Mouse (Mus musculus): ENCODE data around the gene Etv6.

Gene Etv6

DNA sequence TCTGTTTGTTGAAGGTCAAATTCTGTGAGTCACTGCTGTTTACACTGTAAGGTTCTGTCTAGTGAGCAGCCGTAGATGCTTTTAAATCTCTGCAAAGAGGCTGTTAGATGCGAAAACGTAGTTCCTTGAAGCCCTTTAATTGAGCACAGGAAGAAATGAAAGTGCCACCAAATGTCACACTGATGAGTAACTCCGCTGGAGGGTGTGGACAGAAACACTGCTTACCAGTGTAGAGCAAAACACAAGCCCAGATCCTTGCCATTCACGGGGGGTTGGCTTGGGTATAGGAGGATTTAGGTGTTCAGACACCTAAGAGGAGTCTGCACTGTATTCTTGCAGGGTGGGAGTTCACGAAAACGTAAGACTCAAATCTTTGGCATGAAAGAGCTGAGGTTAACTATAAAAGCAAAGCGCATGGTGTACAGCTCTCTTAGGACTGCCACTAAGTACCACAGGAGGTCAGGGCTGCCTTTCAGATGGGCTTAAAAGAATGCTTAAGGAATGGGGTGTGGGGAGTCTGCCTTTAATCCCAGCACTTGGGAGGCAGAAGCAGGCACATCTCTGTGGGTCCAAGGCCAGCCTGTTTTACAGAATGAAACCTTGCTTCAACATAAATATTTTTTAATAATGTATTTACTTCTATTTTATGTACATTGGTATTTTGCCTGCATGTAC is 216.7 kb downstream of the Etv6 start:
- no peak for DNase-seq (ENCODE audit: low spot score)

- DNase-seq (ENCODE audit: low spot score) = no peak
Measured at GRCm38 (mm10) chr6:134256369-134256768, 220.9 kb downstream of the Etv6 start.

- no peak for DNase-seq (ENCODE audit: low spot score)
Measured at GRCm38 (mm10) chr6:134259913-134260312, 224.4 kb downstream of the Etv6 start.

- DNase-seq (ENCODE audit: low spot score) = no peak
Measured at GRCm38 (mm10) chr6:134261904-134262303, 226.4 kb downstream of the Etv6 start.

- no peak for DNase-seq (ENCODE audit: low spot score)
Measured at GRCm38 (mm10) chr6:134262383-134262782, 226.9 kb downstream of the Etv6 start.

GRCm38 (mm10) chr6:134262911-134263607 is 227.6 kb downstream of the Etv6 start:
- DNase-seq (ENCODE audit: low spot score) = no peak

DNA sequence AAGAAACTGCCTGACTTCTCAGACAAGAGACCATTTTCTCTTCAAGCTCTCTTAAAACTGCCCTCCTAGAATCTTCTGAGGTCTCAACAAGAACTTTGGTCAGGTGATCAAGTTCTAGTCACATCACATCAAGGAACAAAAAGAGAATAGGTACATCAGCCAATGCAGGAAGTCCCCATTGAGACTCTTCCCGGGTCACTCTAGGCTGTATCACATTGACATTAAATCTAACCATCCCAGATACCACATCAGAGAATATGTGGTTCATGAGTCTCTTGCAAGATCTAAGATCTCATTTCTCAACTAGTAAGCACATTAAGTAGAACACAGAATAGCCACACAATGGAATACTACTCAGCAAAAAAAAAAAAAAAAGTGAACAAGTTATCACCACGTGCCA is 238.4 kb downstream of the Etv6 start:
- DNase-seq (ENCODE audit: low spot score) = no peak

DNA sequence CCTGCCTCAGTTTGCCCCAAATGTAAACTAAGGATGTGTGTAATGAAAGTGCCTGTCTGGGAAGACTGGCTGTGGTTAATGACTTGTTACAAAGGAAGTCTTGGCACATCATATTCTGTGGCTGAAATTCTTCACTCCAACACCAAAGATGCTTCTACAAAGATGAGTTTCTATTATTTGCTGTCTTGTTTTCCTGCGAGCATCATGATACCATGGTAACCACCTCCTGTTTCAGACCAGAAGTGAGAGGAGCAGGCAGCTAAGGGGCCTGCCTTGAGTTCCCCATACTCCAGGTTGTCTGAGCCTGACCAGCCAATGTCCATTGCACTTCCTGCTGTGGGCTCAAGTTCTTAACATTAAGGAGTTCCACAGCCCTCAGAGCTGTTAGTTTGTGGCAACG is 241.5 kb downstream of the Etv6 start:
- no peak for DNase-seq (ENCODE audit: low spot score)

DNA sequence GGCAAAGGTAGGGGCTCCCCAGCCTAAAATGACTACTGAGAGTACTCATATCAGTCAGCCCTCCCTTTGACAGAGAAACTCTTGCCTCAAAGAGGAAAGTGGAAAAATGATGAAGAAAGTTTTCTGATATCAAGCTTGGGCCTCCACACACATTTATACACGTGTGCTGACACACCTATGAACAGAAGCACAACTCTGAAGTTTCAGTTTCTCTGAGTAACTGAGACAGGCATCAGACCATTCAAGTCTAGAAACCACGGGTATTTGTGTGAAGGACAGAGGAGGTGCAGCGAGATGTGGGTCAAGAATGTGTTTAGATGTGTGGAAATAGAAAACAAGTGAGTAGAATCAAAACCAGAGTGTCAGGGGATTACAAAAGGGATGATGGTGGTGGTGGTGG is 246.6 kb downstream of the Etv6 start:
- no peak for DNase-seq (ENCODE audit: low spot score)

- no peak for DNase-seq (ENCODE audit: low spot score)
Measured at GRCm38 (mm10) chr6:134291823-134292222, 256.3 kb downstream of the Etv6 start.

- no peak for DNase-seq (ENCODE audit: low spot score)
Measured at GRCm38 (mm10) chr6:134292404-134292803, 256.9 kb downstream of the Etv6 start.

- DNase-seq (ENCODE audit: low spot score) = no peak
Measured at GRCm38 (mm10) chr6:134293615-134294508, 258.4 kb downstream of the Etv6 start.

DNA sequence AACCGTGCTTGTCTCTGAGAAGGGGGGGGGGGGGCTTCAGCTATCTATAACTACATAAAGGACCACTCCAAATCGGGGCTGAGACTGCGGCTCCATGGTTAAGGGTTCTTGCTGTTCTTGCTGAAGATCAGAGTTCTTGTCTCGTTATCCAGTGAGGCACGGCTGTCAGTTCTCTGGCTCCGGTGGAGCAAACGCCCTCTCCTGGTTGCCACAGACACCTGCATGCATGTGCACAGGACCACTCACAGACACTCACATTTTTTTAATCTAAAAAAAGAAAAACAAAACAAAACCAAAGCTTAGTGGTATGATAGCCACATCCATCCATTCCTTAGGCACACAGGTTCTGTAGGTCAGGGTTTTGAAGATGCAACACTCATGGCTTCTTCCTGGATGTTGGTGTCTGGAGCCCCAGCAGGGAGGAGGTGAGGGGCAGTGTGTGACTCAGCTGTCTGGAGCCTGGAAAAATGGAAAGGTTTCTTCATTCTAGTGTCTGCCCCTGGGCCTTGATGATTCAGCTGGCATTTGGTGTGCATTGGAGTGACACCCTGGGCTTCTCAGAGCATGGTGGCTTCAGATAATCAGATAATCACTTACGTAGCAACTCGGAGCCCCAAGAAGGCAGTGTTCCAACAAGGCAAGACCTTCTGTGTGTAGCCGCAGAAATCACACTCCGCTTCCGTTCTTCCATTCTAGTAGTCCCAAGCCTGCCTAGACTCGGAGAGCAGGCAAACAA is 262.6 kb downstream of the Etv6 start:
- DNase-seq (ENCODE audit: low spot score) = no peak

DNA sequence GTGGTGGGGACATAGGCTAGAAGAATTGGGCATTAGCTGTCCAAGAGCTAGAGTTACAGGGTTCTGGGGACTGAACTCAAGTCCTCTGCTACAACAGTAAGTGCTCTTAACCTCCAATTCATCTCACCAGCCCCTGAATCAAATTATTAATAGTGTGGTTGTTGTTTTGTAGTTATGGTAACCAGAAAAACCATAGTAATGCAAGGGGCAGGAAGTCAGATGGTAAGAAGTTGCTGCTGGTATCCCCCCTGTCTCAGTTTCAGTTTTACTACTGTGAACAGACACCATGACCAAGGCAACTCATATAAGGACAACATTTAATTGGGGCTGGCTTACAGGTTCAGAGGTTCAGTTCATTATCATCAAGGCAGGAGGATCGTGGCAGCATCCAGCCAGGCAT is 266.5 kb downstream of the Etv6 start:
- no peak for DNase-seq (ENCODE audit: low spot score)

DNA sequence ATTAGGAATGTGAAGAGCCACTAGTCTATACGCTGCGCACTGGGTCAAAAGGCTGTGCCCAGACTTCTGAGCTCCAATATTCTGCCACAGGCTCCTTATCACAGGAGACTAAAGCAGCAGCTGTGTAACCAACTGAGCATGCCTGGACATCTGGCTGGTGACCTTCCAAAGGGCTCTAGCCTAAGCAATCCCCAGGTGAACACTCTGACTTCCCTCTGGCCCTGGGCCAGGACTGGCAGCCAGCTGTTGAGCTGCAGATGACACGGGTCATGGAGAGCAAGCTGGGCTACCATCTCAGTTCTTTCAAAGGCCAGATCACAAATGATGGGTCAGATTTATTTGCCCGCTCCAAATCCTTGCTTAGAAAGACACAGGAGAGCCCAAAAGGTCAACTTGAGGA is 275.8 kb downstream of the Etv6 start:
- DNase-seq (ENCODE audit: low spot score) = no peak

DNA sequence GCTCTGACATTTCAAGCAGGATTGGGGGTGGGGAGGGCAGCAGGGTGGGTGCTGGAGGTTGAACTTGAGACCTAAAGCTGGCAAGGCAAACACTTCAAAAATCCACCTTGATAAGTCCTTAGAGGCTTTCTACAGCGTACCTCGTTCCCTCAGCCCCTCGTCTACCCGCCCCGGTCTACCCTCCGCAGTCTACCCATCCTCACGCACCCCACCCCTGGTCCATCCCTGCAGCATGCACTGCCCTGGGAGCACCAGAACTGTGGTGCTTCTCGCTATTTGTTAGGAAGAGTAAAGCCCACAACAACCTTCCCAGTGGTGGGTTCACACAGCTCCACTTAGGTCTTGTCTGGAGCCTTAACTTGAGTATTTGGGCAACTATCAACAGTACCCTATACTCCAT is 277.1 kb downstream of the Etv6 start:
- no peak for DNase-seq (ENCODE audit: low spot score)

GRCm38 (mm10) chr6:134317371-134317770 is 281.9 kb downstream of the Etv6 start:
- DNase-seq (ENCODE audit: low spot score) = no peak
